Comparison of ENCODE assay signal across 7 mouse cellular contexts in genomic region chr16:59474788-59475187, GRCm38 (mm10). TPM values are rescaled to one million over a fixed set of nuclear protein-coding genes. Genes with fewer than 3 reads are reported as not detected.
DNase-seq lines count a peak whose midpoint lies in the region; ATAC-seq and TF ChIP-seq lines count a peak whose summit lies in the region.

No protein-coding gene starts in this region.

- TF ChIP-seq POLR2A in lung, adult 2 months (IDR thresholded peaks at IDR 0.05; ENCODE audit: borderline replicate concordance, extremely low read depth, low read depth, low read length) = no peak

- 8% methylated on average over 1 of the region's 1 CpGs for WGBS in forebrain, postnatal 0 days
- WGBS in lung, adult 2 months = 18% methylated on average over 1 of the region's 1 CpGs

- H3K36me3 ChIP-seq in forebrain, postnatal 0 days (ENCODE audit: insufficient read depth) = no peaks in the 10 kb centered on the region

- DNase-seq in 3T3-L1 (ENCODE audit: low read depth, low spot score) (peak; percentile 79), A20 (ENCODE audit: low read depth, low spot score) (peak; percentile 76)
- DNase-seq in adrenal gland, postnatal 10 days = peak; percentile 82
- peak; percentile 55 for DNase-seq in forebrain, postnatal 0 days
- peak; percentile 72 for DNase-seq in kidney, postnatal 14 days
- DNase-seq in lung, adult 2 months = peak; percentile 62
- DNase-seq in right cerebral cortex, postnatal 4 days = peak; percentile 68

- H3K9me3 ChIP-seq in forebrain, postnatal 0 days (ENCODE audit: low read length) = no peaks in the 10 kb centered on the region

- H3K4me1 ChIP-seq in forebrain, postnatal 0 days (ENCODE audit: insufficient read depth) = no peaks in the 10 kb centered on the region
- no peaks in the 10 kb centered on the region; the same call in 1 of the 2 replicates for H3K4me1 ChIP-seq in lung, adult 2 months (ENCODE audit: control insufficient read depth, insufficient read depth, low read length)

- H3K27ac ChIP-seq in forebrain, postnatal 0 days (ENCODE audit: low read depth, low read length) = no peak overlapping the region

- H3K27me3 ChIP-seq in forebrain, postnatal 0 days (ENCODE audit: insufficient read depth, low read length) = no peaks in the 10 kb centered on the region

- no peak overlapping the region for H3K4me2 ChIP-seq in forebrain, postnatal 0 days (ENCODE audit: low read depth)

- TF ChIP-seq CTCF in forebrain, postnatal 0 days (IDR thresholded peaks at IDR 0.05; ENCODE audit: low read depth) = peak; percentile 81
- peak; percentile 90 for TF ChIP-seq CTCF in lung, adult 2 months (IDR thresholded peaks at IDR 0.05; ENCODE audit: insufficient read depth, low read length)

- no peak overlapping the region for H3K4me3 ChIP-seq in forebrain, postnatal 0 days (ENCODE audit: low read depth, low read length)
- no peak overlapping the region for H3K4me3 ChIP-seq in lung, adult 2 months (replicated peaks; ENCODE audit: extremely low read depth, low read depth, low read length)

- no peak overlapping the region for H3K9ac ChIP-seq in forebrain, postnatal 0 days

- no peak for ATAC-seq in forebrain, postnatal 0 days

RNA-seq across cellular contexts. Expression of gene Riox2, which starts 3.2 kb away (rescaled TPM):
- total RNA-seq in adrenal gland, postnatal 10 days (2021) = 10 to 100 TPM; 17.6 to 25.0 TPM
- 9.8 and 11.2 TPM in 2 replicates for total RNA-seq in forebrain, postnatal 0 days (2014; rRNA removed)
- 10.6 and 12.2 TPM in 2 replicates for polyA plus RNA-seq in forebrain, postnatal 0 days (2015; fragmentation: Nextera tagmentation; extraction: Ambion mirVana)
- polyA plus RNA-seq in lung, adult 2 months (2012; rRNA removed) = 4.4 and 7.0 TPM in 2 replicates
